Mouse (Mus musculus) heart, adult 9 months (tissue): ENCODE measurements around the gene Sema5b.

ENCODE experiments used
- DNase-seq, 2 experiments: peaks; one replicate each; pipeline ENCODE4 v3.0.0; 2022; ENCODE audit warnings: low spot score in 2 of 2

Gene Sema5b

DNA sequence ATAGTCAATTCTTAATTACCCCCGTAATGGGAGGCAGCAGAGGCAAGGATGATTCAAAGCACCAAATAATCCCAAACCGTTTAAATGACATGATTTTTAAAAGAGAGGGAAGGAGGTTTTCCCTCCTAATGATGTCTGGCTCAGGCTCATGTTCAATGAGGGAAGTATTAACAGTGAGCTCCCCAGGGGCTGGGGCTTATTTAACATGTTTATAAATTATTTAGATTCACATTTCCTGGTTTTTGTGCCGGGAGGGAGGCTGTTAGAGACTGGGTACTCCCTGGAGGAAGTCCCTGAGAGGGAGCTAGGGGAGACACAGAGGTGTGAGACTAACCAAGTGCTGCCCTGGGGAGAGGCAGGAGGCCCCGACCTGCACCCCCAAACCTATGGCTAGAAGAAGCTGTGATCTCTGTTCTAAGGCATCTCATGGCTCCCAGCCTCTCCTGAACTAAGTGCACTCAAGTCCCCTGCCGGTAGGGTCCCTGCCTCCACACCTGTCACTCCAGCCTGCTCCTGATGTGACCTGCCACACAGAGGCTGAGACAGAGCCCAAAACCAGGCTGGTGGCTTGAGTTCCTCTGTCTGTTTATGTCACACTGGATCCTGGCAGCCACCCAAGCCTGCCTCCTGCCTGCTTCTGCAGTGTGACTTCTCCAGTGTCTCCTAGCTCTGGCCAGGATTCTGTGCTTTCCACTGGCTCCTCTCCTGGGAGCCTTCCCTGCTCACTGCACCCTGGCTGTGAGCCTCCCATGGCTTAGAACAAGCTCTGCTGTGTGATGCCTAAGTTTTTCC is 51.5 kb downstream of the Sema5b start:
- peak in 1 of 2 experiments; percentile 38 for DNase-seq

DNA sequence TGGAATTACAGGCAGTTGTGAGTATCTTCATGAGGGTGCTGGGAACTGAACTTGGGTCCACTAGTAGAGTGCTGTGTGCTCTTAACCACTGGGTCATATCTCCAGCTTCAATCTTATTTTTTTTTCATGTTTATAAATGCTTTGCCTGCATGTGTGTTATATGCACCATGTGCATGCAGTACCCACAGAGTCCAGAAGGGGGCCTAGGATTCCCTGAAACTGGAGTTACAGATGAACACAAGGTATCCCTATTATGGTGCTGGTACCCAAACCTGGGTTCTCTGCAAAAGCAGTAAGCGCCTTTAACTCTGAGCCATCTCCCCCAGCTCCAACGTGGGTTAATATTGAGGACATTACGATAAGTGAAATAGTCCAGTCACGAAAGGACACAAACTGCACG is 52.5 kb downstream of the Sema5b start:
- DNase-seq = no peak

DNA sequence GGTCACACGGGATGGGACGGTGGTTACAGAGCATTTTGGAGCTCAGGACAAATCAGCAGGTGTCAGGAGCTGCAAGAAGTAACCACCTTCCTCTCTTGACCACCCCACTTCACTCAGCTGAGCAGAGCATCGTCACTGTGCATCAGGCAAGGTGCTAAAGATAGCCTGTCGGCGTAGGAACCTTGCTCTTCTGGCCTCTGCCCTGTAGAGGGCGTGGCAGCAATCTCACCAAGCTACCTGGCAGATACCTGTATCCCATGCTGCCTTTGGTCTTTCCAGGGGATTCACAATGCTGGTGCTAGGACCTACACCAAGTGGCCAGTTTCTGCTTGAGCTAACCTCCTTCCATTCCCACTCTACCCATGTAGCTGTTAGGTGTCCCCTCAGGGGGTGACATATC is 55.3 kb downstream of the Sema5b start:
- no peak for DNase-seq

DNA sequence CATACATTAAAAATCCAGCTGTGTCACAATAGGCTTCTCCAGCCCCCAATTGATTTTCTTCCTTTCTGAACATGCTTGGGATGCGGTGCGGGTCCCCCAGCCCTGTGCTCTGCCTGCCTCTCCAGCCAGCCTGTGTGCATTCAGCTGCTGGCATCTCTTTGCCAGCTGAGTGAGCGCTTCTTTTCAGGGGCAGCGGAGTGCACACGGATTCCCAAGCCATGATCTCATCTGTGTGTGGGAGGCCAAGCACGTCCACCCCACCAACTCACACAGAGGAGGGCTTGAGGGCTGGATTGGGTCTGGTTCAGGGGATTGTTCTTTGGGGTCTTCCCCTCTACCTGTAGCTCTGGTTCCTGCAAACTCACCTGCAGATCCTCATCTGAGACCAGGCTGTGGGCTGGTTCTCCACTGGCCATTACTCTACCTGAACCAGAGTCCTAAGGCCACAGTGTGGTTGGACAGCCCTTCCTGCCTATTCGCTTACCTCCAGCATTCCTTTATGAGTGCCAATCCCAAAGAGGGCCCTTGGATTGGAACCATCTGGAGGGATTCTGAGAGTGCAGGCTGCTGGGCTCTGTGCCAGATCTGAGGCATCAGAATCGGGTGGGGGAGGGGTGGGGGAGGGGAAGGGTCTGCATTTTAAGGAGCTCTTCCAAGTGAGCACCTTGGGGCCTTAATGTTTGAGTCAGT is 55.9 kb downstream of the Sema5b start:
- DNase-seq = no peak

DNA sequence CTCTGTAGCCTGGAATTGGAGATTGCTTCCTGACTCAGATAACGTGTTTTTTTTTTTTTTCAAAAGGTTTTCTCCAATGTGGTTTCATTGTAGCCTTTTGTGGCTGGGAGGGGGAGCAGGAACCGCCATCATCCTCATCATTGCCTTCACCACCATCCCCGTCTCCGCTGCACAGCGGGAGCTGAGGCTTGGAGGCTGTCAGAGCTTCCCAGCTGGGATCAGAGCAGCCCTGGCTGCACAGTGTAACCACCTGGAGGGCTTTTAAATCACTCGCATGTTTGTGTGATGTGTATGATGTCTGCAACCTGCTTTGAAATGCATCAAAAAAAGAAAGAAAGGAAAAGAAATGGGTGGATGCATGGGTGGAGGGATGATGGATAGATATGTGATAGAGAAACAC is 57.0 kb downstream of the Sema5b start:
- no peak for DNase-seq

DNA sequence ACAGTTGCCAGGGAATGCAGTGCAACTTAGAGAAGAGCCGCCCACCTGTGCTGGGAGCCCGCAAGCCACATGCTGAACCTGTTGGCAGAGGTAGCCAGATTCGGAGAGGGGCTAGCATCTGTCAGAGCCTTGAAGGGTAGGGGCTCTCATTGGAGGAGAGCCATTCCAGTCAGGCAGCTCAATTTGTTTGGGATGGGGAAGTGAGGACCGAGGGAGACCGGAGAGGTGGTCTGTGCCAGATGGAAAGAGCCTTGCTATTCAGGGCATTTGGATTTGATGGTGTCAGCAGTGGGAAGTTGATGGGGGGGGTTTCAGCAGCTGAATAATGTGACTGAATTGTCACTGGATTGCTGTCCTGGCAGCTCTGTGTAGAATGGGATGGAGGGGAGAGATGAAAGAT is 57.9 kb downstream of the Sema5b start:
- no peak for DNase-seq

DNA sequence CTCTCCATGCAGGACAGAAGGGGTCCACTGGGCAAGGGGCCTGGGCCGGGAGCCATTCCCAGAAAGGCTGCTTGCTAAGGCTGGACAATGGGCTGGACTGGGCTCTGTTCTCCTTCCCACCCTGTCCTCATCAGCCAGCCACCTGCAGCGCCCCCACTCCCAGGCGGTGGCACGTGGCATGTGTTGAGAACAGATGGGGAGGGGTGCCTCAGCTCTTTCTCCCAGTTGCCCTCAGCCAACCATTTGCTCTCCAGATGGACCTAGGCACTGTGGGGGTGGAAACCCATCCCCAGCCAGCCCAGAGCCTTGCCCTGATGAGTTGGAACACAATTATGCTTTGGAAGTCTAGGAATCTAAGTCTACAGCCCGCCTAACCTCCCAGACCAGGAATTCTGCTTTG is 59.3 kb downstream of the Sema5b start:
- DNase-seq = no peak

DNA sequence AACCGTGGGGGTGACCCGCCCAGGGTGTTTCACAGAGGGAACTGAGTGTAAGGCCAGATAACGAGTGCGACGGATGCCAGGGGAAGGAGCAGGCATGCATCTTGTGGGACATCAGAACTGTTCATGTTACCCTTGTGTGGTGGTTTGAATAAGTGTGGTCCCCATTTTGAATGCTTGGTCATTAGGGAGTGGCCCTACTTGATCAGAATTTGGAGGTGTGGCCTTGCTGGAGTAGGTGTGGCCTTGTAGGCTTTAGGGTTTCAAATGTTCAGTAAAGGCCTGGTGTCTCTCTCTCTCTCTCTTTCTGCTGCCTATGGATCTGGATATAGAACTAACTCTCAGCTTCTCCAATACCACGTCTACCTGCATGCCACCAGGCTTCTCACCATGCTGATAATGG is 60.5 kb downstream of the Sema5b start:
- DNase-seq = no peak

DNA sequence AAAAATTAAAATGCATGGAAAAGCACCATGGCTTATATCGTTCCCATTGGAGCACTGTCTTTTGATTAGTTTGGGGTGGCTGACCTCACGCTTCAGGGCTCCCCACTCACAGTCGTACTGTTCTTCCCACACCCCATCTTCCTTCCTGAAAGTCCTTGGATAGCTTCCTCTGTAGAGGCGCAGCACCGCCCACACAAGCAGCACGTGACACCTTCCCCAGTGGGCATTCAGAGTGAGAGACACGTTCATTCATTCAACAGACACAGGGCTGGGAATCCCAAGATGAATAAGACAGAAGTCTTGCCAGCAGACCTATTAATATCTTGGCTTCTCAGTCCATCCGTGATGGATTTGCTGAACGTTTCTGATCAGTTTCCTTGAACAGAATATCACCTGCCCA is 61.6 kb downstream of the Sema5b start:
- DNase-seq = no peak

DNA sequence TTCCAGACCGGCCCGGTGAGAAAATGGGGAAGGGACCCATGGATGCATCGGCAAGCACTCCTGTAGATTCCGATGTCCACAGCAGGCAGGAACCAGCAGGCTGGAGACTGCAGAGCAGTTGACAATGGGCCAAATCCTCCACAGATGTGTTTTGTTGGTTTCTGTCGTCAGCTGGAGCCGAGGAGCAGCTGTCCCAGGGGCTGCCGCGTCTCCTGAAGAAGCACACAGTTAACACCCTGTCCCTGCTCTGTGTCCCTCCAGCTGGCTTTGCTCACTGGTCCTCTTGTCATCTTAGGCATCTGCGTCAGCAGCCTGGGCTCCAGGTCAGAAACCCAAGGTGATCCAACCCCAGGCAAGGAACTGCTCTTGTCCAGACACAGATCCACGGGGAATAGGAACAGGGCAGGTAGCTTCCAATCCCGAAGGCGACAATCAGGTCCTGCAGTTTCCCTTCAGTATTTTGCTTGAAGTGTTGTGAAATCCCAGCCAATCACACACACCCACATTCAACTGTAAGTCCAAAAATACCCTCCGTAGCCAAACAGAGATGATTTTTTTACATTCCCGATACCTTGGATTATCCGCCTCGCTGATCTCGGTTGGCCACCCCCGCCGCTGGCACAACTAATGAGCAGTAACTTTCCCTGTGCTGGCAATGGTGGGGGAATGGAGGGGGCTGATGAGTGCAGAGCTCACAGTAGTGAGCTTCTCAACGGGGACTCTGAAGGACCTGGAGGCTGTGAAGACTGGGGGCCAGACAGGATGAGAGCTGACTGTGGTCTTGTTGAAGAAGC is 63.0 kb downstream of the Sema5b start:
- peak; percentile 46 to 52 for DNase-seq

DNA sequence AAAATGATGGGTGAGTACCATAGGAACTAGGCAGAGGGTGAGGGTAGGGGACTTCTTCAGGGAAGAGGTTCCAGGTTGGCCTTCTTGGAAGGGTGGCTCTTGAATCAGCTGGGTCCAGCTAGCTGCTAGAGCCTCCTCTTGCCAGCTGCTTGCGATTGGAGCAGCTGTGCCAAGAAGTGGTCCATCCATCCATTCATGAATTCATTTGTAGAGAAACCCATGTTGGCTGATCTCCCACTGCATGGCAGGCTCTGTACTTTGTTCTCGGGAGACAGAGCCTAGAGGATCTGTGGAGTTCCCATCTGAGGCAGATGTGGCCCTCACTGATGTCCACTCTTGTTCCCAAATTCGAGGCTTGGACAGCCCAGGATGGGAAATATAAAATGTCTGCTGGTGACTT is 66.3 kb downstream of the Sema5b start:
- DNase-seq = no peak

DNA sequence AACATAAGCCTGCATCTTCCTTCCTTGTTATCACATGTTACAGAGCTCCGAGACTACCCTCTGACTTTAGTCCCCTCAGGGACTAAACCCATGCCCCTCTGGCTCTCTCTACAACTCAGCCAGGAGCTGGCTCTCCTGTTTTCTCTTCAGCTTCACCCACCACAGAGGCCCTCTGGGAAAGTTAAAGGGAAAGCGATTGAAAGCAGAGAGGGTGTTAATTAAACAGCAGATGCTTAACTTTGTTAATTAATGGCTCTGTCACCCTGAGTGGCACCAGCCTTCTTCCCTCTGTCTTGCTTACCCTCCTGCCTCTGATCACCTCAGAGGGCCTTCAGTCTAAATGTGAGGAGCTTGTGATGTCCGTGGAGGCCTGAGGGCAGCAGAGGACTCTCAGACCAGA is 67.3 kb downstream of the Sema5b start:
- no peak for DNase-seq

DNA sequence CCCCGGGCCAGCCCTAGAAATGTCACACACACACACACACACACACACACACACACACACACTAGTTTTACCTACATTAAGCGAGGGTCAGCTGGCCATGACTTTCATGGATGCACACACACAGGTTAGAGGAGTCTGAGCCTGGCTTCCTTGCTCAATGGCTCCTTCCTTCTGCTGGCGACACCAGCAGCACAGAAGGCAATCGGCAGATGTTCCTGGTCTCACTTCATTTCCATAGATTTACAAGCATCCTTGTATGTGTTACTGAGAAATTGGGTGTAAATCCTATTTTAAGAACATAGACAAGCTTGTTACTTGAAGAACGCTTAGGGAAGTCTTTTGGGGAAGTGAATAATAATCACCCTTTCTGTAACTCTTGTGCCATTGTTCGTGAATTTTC is 68.6 kb downstream of the Sema5b start:
- no peak for DNase-seq

DNA sequence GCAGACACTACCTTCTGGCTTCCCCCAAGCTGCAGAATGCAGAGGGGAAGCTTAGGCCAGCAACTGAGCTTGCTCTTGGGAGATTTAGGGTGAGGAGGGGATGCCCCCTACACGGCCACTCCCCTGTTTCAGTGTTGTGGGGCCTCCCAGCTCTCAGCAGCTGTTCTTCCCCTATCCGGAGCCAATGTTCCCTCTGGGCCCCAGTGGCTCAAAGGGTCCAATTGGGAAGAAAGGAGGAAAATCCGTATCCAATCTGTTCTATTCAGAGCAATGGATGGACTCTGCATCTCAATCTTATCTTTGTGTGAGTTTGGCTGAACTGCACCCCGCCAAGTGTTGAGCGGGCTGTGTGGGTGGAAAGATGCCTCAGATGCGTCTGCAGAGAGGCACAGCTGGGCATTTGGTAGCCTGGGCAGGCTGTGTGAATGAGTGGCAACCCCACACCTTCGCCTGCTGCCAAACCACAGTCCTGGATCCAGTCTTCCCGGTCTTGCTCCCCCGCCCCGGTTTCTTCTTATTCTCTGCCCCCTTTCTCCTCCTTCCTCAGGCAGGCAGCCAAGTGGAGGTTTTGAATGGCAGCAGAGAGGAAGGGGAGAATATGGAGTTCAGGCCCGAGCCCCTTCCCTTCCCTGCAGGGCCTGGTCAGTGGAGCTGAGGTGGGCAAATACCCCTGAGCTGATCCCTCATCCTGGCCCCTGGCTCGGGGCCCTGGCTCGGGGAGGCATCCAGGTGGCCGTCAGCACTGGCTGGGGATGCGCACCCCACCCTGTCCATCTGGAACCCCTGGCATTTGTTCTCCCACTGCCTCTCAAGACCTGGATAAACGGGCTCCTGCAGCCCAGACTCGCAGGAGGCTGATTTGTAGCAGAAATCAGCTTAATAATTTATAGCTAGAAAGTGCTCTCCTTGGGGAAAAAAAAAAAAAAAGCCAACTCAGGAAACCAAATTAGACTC is 73.2 kb downstream of the Sema5b start:
- DNase-seq = peak in 1 of 2 experiments; percentile 35

DNA sequence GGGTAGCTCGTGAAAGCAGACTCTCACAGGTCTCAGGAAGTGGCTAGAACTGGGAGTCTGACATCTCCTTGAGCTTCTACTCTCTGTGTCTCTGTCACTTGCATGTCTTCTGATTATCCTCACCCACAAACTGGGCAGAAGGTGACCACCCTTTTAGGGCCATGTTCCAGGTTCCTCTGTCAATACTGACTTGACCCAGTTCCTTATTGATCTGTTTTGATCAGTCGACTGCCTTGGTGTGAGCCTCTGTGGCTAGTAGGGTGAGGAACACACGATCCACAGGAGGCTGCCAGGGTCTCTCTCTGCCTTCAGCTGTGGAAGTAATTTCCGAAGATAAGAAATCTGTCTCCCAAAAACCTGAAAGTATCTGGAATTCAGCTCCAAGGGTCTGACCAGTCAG is 76.8 kb downstream of the Sema5b start:
- DNase-seq = no peak

DNA sequence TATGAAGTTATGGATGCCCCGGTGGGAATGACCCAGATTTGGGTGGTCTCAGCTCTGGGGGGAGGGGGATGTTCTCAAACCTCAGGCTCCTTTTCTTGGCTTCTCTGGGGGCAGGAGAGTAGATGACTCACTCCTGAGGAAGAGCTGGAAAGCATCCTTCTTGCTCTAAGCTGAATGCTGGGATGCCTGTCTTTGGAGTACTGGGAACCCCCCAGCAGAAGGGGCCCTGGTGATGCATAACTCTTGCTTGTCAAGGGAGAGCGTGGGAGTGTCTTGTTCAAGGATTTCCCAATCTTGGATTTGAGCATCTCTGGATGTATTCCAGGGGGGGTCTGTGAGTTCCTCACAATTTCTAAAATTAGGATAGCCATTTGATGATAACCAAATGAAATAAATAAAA is 82.1 kb downstream of the Sema5b start:
- no peak for DNase-seq

DNA sequence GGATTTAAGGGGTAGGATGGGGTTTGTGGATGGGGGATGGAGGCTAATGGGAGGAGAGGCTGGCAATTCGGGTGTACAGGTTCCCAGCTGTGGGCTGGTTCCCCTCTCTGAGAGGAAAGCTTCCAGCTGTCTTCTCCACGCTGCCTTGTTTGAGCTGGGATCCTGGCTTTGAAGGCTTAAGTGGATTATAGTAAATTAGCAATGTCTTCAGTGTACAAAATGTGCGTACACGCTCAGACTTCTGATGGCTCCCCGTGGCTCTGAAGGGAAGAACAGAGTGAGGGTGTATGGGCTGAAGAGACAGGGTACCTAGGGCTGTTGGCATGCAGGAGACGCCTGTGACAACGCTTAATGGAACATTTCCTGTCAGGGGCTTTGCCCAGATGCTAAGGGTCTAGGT is 83.0 kb downstream of the Sema5b start:
- DNase-seq = no peak

DNA sequence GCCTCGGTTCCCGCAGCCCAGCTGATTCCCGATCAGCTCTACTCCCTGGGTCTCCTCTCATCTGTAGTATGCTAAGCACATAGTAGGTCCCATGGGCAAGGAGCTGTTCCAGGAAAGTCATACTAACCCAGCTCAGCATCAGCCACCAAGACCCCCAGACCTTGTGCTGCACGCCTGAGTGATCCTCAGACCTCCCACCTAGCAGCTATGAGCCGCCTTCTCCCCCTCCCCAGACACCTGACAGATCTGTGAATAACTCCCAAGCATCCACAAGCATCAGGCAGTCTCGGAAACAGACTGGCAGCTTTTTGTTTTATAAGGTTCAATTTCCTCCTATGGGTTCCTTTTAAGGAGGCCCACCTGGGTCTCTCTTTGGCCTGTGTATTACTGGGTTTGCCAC is 83.9 kb downstream of the Sema5b start:
- no peak for DNase-seq

DNA sequence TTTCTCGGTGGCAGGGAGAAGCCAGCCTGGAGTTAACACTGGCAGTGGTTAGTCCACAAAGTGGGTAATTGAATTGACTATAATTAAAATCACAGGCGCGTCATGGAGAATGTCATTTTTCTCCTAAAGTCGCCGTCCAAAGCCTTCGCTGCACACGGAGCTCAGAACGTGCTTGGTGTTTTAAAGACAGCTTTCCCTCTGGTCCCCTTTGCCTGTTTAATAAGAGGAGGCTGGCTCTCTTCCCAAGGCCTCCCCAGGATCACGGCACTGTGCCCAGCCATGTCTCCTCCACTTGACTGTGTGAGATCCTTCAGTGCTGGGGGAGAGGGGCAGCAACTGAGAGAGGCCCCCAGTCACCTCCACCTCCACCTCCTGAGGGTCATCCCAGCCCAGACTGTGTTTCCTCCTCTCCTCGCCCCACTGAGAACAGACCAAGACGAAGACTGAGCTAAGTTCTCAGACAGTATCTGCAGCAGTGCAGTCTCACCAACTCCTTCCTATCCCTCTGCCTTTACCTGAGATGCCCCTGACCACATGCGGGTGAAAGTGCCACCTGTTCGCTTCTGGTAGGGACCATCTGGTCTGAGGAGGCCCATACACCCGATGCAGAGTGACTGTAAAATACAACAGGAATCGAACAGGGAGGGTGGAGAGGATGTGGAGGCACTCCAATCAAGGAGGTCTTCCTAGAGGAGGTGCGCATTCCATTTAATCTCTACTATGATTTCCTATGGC is 84.5 kb downstream of the Sema5b start:
- DNase-seq = no peak

DNA sequence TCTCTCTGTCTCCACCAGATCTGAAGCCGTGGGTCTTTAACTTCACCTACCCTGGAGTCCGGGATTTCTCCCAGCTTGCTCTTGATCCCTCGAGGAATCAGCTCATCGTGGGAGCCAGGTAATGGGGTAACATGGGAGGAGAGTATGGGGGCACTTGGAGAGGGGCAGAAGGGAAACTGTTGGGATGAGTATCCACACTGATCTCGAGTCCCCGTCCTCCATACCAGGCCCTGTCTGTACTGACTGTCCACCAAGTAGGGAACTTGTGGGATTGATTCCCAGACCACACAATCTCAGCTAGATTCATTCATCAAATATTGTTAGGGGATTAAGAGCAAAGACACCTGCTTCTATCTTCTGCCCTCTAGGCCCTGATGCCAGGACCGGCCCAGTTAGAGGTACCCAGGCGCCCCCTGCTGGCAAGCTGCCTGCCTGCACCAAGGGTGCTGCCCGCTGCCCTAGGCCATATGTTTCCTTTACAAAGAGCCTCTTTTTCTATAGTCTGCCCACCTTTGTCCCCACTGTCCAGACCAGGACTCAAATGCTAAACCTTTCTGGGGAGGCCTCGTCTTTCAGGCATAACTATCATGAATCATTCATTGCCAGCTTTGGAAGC is 87.2 kb downstream of the Sema5b start:
- peak; percentile 24 to 44 for DNase-seq
